Mouse (Mus musculus) embryonic facial prominence, embryonic 15.5 days (tissue): ENCODE measurements around the gene Cldn6. TPM values are rescaled to one million over a fixed set of nuclear protein-coding genes. Genes with fewer than 3 reads are reported as not detected.
A peak's percentile ranks its signal among the peaks of the same experiment; 100 is the strongest.

Experiments
- ATAC-seq: fragments of 200-750 bp; cut with Nextera tagmentation; 2 replicates; pipeline ENCODE4 v1.8.0; 2017; ENCODE audit warnings: low read depth, moderate TSS enrichment; ENCODE audit not compliant: insufficient number of reproducible peaks, low FRiP score, low TSS enrichment
- H3K27ac ChIP-seq: fragments of 300-500 bp; sonication (generic); replicated peaks from 2 replicates; pipeline ENCODE4 v1.5.1; 2015; ENCODE audit warnings: mild to moderate bottlenecking, inconsistent platforms
- H3K27me3 ChIP-seq: fragments of 300-500 bp; sonication (generic); 2 replicates; pipeline ENCODE4 v1.6.1; 2015; ENCODE audit warnings: inconsistent platforms
- H3K36me3 ChIP-seq: fragments of 300-500 bp; sonication (generic); 2 replicates; pipeline ENCODE4 v1.6.1; 2015; ENCODE audit warnings: mild to moderate bottlenecking, inconsistent platforms
- H3K4me1 ChIP-seq: fragments of 300-500 bp; sonication (generic); 2 replicates; pipeline ENCODE4 v1.6.1; 2015; ENCODE audit warnings: inconsistent platforms
- H3K4me2 ChIP-seq: fragments of 300-500 bp; sonication (generic); replicated peaks from 2 replicates; pipeline ENCODE4 v1.6.1; 2015; ENCODE audit warnings: mild to moderate bottlenecking, inconsistent platforms
- H3K4me3 ChIP-seq: fragments of 300-500 bp; sonication (generic); replicated peaks from 2 replicates; pipeline ENCODE4 v1.5.1; 2015; ENCODE audit warnings: mild to moderate bottlenecking, inconsistent platforms
- H3K9ac ChIP-seq: fragments of 300-500 bp; sonication (generic); 2 replicates; pipeline ENCODE4 v1.6.1; 2015; ENCODE audit warnings: inconsistent platforms
- H3K9me3 ChIP-seq: fragments of 300-500 bp; sonication (generic); replicated peaks from 2 replicates; pipeline ENCODE4 v1.6.1; 2016; ENCODE audit warnings: inconsistent platforms
- WGBS: fragments of 180-500 bp; shearing (Covaris S2); methylation state at CpG from one replicate; pipeline ENCODE4 v1.1.7; 2015; 5-methylcytosine and 5-hydroxymethylcytosine counted together
- polyA plus RNA-seq: library from polyadenylated mRNA; unstranded; fragments of >200 nt; fragmentation: Nextera tagmentation; extraction: Ambion mirVana; gene quantifications from 2 replicates; pipeline ENCODE4 v1.2.1, GENCODE M21; 2015

Gene Cldn6
- polyA plus RNA-seq, 1 experiment from 2014 or later, result 19.8 TPM

GRCm38 (mm10) chr17:23694491-23694890 is 15.4 kb downstream of the Cldn6 start:
- ATAC-seq, result no peak
- 45% methylated on average over 1 of the region's 1 CpGs for WGBS

GRCm38 (mm10) chr17:23695801-23696200 is 16.8 kb downstream of the Cldn6 start:
- no peak overlapping the region for H3K4me3 ChIP-seq
- no peaks in the 10 kb centered on the region for H3K9me3 ChIP-seq
- no peak overlapping the region for H3K4me2 ChIP-seq
- ATAC-seq, result no peak
- no peaks in the 10 kb centered on the region for H3K36me3 ChIP-seq
- no peak overlapping the region for H3K27ac ChIP-seq
- H3K27me3 ChIP-seq, result peaks cover 30% of the 10 kb centered on the region
- no peak overlapping the region for H3K9ac ChIP-seq
- WGBS, result 15% methylated on average over 3 of the region's 3 CpGs
- peaks cover 15% of the 10 kb centered on the region for H3K4me1 ChIP-seq

More at GRCm38 (mm10) chr17:23694491-23694890, 15.4 kb downstream of the Cldn6 start:
- Histone ChIP-seq H3K4me1 (peaks cover 5% of the 10 kb centered on the region), H3K4me2 (no peak overlapping the region), H3K27me3 (peaks cover 17% of the 10 kb centered on the region), H3K4me3 (no peak overlapping the region), H3K36me3 (no peaks in the 10 kb centered on the region), H3K9ac (no peak overlapping the region), H3K9me3 (no peaks in the 10 kb centered on the region), H3K27ac (no peak overlapping the region)

GRCm38 (mm10) chr17:23699131-23700077 is 20.4 kb downstream of the Cldn6 start:
- peak overlapping the region; percentile 61 for H3K4me3 ChIP-seq
- peak; percentile 53; the same call in 1 of the 2 replicates for ATAC-seq
- peak overlapping the region; percentile 26 for H3K9ac ChIP-seq
- H3K9me3 ChIP-seq, result no peaks in the 10 kb centered on the region
- peaks cover 15% of the 10 kb centered on the region for H3K4me1 ChIP-seq
- H3K27ac ChIP-seq, result no peak overlapping the region
- peak overlapping the region; percentile 100 for H3K4me2 ChIP-seq
- H3K36me3 ChIP-seq, result no peaks in the 10 kb centered on the region
- WGBS, result under 1% methylated on average over 98 of the region's 101 CpGs
- peaks cover 39% of the 10 kb centered on the region for H3K27me3 ChIP-seq

- peak; percentile 87 for ATAC-seq
Observed at GRCm38 (mm10) chr17:23700079-23700478, 21.0 kb downstream of the Cldn6 start.

GRCm38 (mm10) chr17:23703301-23703700 is 24.3 kb downstream of the Cldn6 start:
- no peak overlapping the region for H3K4me2 ChIP-seq
- H3K27me3 ChIP-seq, result peaks cover 34% of the 10 kb centered on the region
- H3K9me3 ChIP-seq, result no peaks in the 10 kb centered on the region
- ATAC-seq, result no peak
- no peaks in the 10 kb centered on the region for H3K36me3 ChIP-seq
- no peak overlapping the region for H3K27ac ChIP-seq
- H3K4me3 ChIP-seq, result no peak overlapping the region
- peaks cover 28% of the 10 kb centered on the region for H3K4me1 ChIP-seq
- 81% methylated on average over 9 of the region's 9 CpGs for WGBS
- no peak overlapping the region for H3K9ac ChIP-seq

More at GRCm38 (mm10) chr17:23700079-23700478, 21.0 kb downstream of the Cldn6 start:
- Histone ChIP-seq H3K4me2 (peak overlapping the region; percentile 100), H3K4me1 (peaks cover 21% of the 10 kb centered on the region), H3K27me3 (peaks cover 39% of the 10 kb centered on the region), H3K9me3 (no peaks in the 10 kb centered on the region), H3K36me3 (no peaks in the 10 kb centered on the region), H3K27ac (no peak overlapping the region), H3K4me3 (peak overlapping the region; percentile 61), H3K9ac (peak overlapping the region; percentile 26; the same call in 1 of the 2 replicates)
- under 1% methylated on average over 28 of the region's 28 CpGs for WGBS

GRCm38 (mm10) chr17:23704741-23705140 is 25.7 kb downstream of the Cldn6 start:
- H3K4me2 ChIP-seq, result no peak overlapping the region
- H3K4me3 ChIP-seq, result no peak overlapping the region
- peaks cover 20% of the 10 kb centered on the region for H3K27me3 ChIP-seq
- H3K36me3 ChIP-seq, result no peaks in the 10 kb centered on the region
- no peak overlapping the region for H3K27ac ChIP-seq
- no peak overlapping the region for H3K9ac ChIP-seq
- no peaks in the 10 kb centered on the region for H3K9me3 ChIP-seq
- peaks cover 20% of the 10 kb centered on the region for H3K4me1 ChIP-seq
- ATAC-seq, result no peak
- whole genome bisulfite sequencing, result 10% methylated on average over 7 of the region's 7 CpGs

GRCm38 (mm10) chr17:23705525-23706104 is 26.6 kb downstream of the Cldn6 start:
- Histone ChIP-seq H3K36me3 (no peaks in the 10 kb centered on the region), H3K9ac (no peak overlapping the region), H3K9me3 (no peaks in the 10 kb centered on the region), H3K4me1 (peaks cover 13% of the 10 kb centered on the region), H3K27me3 (peaks cover 11% of the 10 kb centered on the region), H3K4me2 (no peak overlapping the region), H3K27ac (no peak overlapping the region), H3K4me3 (no peak overlapping the region)
- WGBS, result 70% methylated on average over 7 of the region's 7 CpGs
- no peak for ATAC-seq

GRCm38 (mm10) chr17:23706212-23706611 is 27.2 kb downstream of the Cldn6 start:
- H3K36me3 ChIP-seq, result no peaks in the 10 kb centered on the region
- peaks cover 13% of the 10 kb centered on the region for H3K4me1 ChIP-seq
- no peaks in the 10 kb centered on the region for H3K9me3 ChIP-seq
- 2% methylated on average over 3 of the region's 3 CpGs for WGBS
- H3K27ac ChIP-seq, result no peak overlapping the region
- no peak overlapping the region for H3K4me3 ChIP-seq
- peak; percentile 30; the same call in 1 of the 2 replicates for ATAC-seq
- H3K9ac ChIP-seq, result no peak overlapping the region
- no peak overlapping the region for H3K4me2 ChIP-seq
- peaks cover 5% of the 10 kb centered on the region for H3K27me3 ChIP-seq

GRCm38 (mm10) chr17:23717003-23717402 is 38.0 kb downstream of the Cldn6 start:
- no peak overlapping the region for H3K9ac ChIP-seq
- H3K9me3 ChIP-seq, result no peaks in the 10 kb centered on the region
- no peak overlapping the region for H3K27ac ChIP-seq
- no peak overlapping the region for H3K4me3 ChIP-seq
- no peaks in the 10 kb centered on the region for H3K4me1 ChIP-seq
- ATAC-seq, result no peak
- 59% methylated on average over 2 of the region's 2 CpGs for WGBS
- H3K4me2 ChIP-seq, result no peak overlapping the region
- no peaks in the 10 kb centered on the region for H3K36me3 ChIP-seq
- no peaks in the 10 kb centered on the region for H3K27me3 ChIP-seq

GRCm38 (mm10) chr17:23719455-23719854 is 40.4 kb downstream of the Cldn6 start:
- 11% methylated on average over 1 of the region's 1 CpGs for WGBS
- H3K4me1 ChIP-seq, result no peaks in the 10 kb centered on the region
- H3K4me3 ChIP-seq, result no peak overlapping the region
- H3K27ac ChIP-seq, result no peak overlapping the region
- H3K36me3 ChIP-seq, result no peaks in the 10 kb centered on the region
- H3K9ac ChIP-seq, result no peak overlapping the region
- no peaks in the 10 kb centered on the region for H3K27me3 ChIP-seq
- no peak for ATAC-seq
- H3K4me2 ChIP-seq, result no peak overlapping the region
- no peaks in the 10 kb centered on the region for H3K9me3 ChIP-seq

- Histone ChIP-seq H3K9me3 (no peaks in the 10 kb centered on the region), H3K9ac (no peak overlapping the region), H3K27me3 (no peaks in the 10 kb centered on the region), H3K4me1 (peaks cover 7% of the 10 kb centered on the region; the same call in 1 of the 2 replicates), H3K36me3 (no peaks in the 10 kb centered on the region), H3K4me2 (no peak overlapping the region), H3K4me3 (no peak overlapping the region), H3K27ac (no peak overlapping the region; the same call in 1 of the 2 replicates)
- ATAC-seq, result no peak
- 76% methylated on average over 2 of the region's 2 CpGs for WGBS
Observed at GRCm38 (mm10) chr17:23721886-23722285, 42.8 kb downstream of the Cldn6 start.
